Mouse (Mus musculus): ENCODE measurements at regions not wholly inside any gene's neighbourhood (a gene's known extent, or its start where the extent isn't known, plus 50 kb on each side); places are given as distances from the start of the nearest gene placed in this dataset.

- H3K27ac ChIP-seq (ENCODE audit: low read depth, low read length), result no peak overlapping the region
- H3K9ac ChIP-seq (ENCODE audit: low read length), result no peak overlapping the region
- ATAC-seq (no peak), DNase-seq (ENCODE audit: low spot score) (peak; percentile 34)
- WGBS, result 92% methylated on average over 1 of the region's 1 CpGs
- no peak overlapping the region for H3K4me3 ChIP-seq (ENCODE audit: low read depth, low read length)
- no peaks in the 10 kb centered on the region for H3K9me3 ChIP-seq (replicated peaks; ENCODE audit: control insufficient read depth, low read length)
- no peaks in the 10 kb centered on the region for H3K36me3 ChIP-seq (ENCODE audit: control insufficient read depth, insufficient read depth, low read length)
- no peaks in the 10 kb centered on the region for H3K27me3 ChIP-seq (replicated peaks; ENCODE audit: control insufficient read depth, insufficient read depth, low read length)
- H3K4me2 ChIP-seq (ENCODE audit: low read length), result no peak overlapping the region
- no peaks in the 10 kb centered on the region for H3K4me1 ChIP-seq (ENCODE audit: control insufficient read depth, insufficient read depth, low read length)
Observed at GRCm38 (mm10) chrX:62368111-62368510, 84.8 kb downstream of the 4933402E13Rik start.

DNA sequence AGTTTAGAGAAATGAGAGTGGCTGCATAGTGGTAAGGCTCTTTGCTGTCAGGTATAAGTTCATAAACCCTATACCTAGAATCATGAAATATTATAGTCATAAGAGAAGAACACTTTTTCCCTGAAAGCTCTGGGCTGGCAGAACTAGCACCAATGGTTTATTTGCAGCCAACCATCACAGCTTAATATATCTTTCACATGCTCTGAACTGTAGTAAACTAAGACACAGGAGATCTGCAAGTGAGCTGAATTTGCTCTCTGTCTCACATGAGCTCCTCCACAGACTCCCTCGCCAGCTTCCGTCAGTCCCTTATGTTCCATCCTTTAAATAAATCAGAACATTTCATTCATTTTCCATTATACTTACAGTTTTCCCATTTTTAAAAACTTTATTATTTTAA, 56.9 kb upstream of the 4931400O07Rik start:
- no peak for ATAC-seq
- H3K4me1 ChIP-seq (ENCODE audit: control insufficient read depth, insufficient read depth, low read length), result no peaks in the 10 kb centered on the region
- no peaks in the 10 kb centered on the region for H3K9me3 ChIP-seq (replicated peaks; ENCODE audit: control insufficient read depth, low read length)
- DNase-seq (ENCODE audit: low spot score), result no peak
- no peak overlapping the region for H3K4me3 ChIP-seq (ENCODE audit: low read depth, low read length)
- H3K27me3 ChIP-seq (replicated peaks; ENCODE audit: control insufficient read depth, insufficient read depth, low read length), result no peaks in the 10 kb centered on the region
- no peak overlapping the region for H3K4me2 ChIP-seq (ENCODE audit: low read length)
- H3K36me3 ChIP-seq (ENCODE audit: control insufficient read depth, insufficient read depth, low read length), result no peaks in the 10 kb centered on the region
- no peak overlapping the region for H3K9ac ChIP-seq (ENCODE audit: low read length)
- no peak overlapping the region for H3K27ac ChIP-seq (ENCODE audit: low read depth, low read length)
- 95% methylated on average over 2 of the region's 2 CpGs for WGBS
